In the genomic region with DNA sequence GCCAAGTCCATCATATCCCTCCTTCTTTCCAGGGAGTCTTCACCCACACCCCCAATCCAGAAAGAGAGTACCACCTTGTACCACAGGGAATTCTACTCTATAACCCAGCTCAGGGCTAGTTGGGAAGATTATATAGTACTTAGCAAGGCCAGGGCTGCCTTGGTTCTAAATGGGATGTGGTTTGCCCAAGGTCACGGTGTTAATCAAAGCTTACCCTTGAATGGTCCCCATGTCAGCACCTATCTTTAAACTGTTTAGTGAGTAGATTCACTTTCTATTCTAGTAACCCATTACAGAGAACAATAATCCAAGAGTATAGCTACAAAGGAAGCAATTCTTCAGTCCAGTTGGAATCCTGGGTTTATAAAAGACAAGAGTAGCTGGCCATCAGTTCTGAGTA, we compare ENCODE assay signal across 37 mouse cellular contexts. TPM values are rescaled to one million over a fixed set of nuclear protein-coding genes. Genes with fewer than 3 reads are reported as not detected.
"Had no signal": no experiment of that assay in that cellular context is flagged by ENCODE, and none has a peak within 500 bp of the region (broad histone marks: within the 10 kb centered on the region; RNA-seq: fewer than 3 reads in every experiment).

No protein-coding gene starts in this region.

- H3K4me3 ChIP-seq: gastrocnemius, adult 2 months; heart, embryonic 10.5 days; heart, embryonic 12.5 days; hindbrain, embryonic 10.5 days; hindbrain, embryonic 12.5 days; kidney, embryonic 15.5 days; left cerebral cortex, adult 2 months; limb, embryonic 10.5 days; limb, embryonic 12.5 days had no signal

- H3K27ac ChIP-seq: gastrocnemius, adult 2 months; heart, embryonic 10.5 days; hindbrain, embryonic 10.5 days; hindbrain, embryonic 12.5 days; hindbrain, embryonic 14.5 days; hindbrain, postnatal 0 days; kidney, embryonic 15.5 days; kidney, postnatal 0 days; left cerebral cortex, adult 2 months; limb, embryonic 10.5 days; limb, embryonic 12.5 days had no signal

- H3K9ac ChIP-seq: heart, embryonic 12.5 days; hindbrain, embryonic 12.5 days; hindbrain, embryonic 14.5 days; kidney, embryonic 15.5 days; limb, embryonic 12.5 days had no signal

- H3K9me3 ChIP-seq: heart, embryonic 10.5 days; heart, embryonic 12.5 days; hindbrain, embryonic 10.5 days; hindbrain, embryonic 12.5 days; kidney, embryonic 15.5 days; limb, embryonic 10.5 days; limb, embryonic 12.5 days had no signal

- H3K36me3 ChIP-seq: heart, embryonic 10.5 days; heart, embryonic 12.5 days; hindbrain, embryonic 10.5 days; hindbrain, embryonic 12.5 days; kidney, embryonic 15.5 days; limb, embryonic 10.5 days; limb, embryonic 12.5 days had no signal

- H3K27me3 ChIP-seq: heart, embryonic 12.5 days; hindbrain, embryonic 12.5 days; kidney, embryonic 15.5 days; limb, embryonic 12.5 days had no signal

- ATAC-seq: hindbrain, postnatal 0 days; intestine, embryonic 16.5 days had no signal

- DNase-seq: gastrocnemius, adult 2 months; gastrocnemius, postnatal 10 days; gastrocnemius, postnatal 25 days; heart, adult 18-20 months; heart, postnatal 10 days; heart, postnatal 4 days; kidney, adult 11 months; kidney, adult 2 months; kidney, adult 9 months; kidney, postnatal 14 days; kidney, postnatal 36 days; layer of hippocampus, adult 9-11 months; layer of hippocampus, postnatal 36 days; liver had no signal

- H3K4me1 ChIP-seq: heart, embryonic 10.5 days; hindbrain, embryonic 10.5 days; hindbrain, embryonic 12.5 days; kidney, embryonic 15.5 days; limb, embryonic 10.5 days; limb, embryonic 12.5 days had no signal

- H3K4me2 ChIP-seq: heart, embryonic 12.5 days; hindbrain, embryonic 12.5 days; hindbrain, embryonic 14.5 days; kidney, embryonic 15.5 days; limb, embryonic 12.5 days; liver, embryonic 11.5 days had no signal

RNA-seq across cellular contexts. Expression of gene Fasl, which starts 23.3 kb away (rescaled TPM):
- total RNA-seq: gastrocnemius, adult 2 months; gastrocnemius, postnatal 10 days; gastrocnemius, postnatal 25 days; gastrocnemius, postnatal 4 days; granulocyte monocyte progenitor cell, adult 5-6 weeks; heart, adult 8-10 months; heart, postnatal 10 days; heart, postnatal 25 days; heart, postnatal 4 days; layer of hippocampus, adult 18-20 months; layer of hippocampus, postnatal 14 days; left cerebral cortex, postnatal 14 days; left cerebral cortex, postnatal 36 days had no signal
- polyA plus RNA-seq: heart, embryonic 10.5 days; heart, embryonic 12.5 days; heart, embryonic 14.5 days; hindbrain, embryonic 10.5 days; hindbrain, embryonic 14.5 days; intestine, embryonic 14.5 days; intestine, embryonic 16.5 days; kidney, embryonic 15.5 days; kidney, postnatal 0 days; limb, embryonic 10.5 days; limb, embryonic 12.5 days; liver, embryonic 11.5 days had no signal
